Mouse (Mus musculus): ENCODE measurements at regions not wholly inside any gene's neighbourhood (a gene's known extent, or its start where the extent isn't known, plus 50 kb on each side); places are given as distances from the start of the nearest gene placed in this dataset.

DNA sequence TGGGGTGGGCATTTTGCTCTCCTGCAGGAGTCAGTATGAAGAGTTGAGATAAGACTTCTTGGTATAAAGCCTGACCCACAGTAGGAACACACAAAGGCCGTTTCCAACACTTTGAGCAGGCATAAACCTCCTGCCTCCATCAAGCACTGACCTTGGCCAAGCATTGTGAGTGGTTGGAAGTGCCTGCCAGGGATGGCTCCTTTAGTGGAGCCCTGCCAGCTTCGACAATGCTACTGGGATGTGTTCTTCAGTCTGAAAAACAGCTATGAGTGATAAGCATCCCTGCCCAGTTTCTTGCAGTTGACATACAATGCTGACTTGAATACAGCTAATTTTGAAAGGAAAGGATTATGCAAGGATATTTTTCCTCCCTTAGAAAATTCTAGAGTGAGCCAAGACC is 644.6 kb upstream of the Vstm2b start:
- Histone ChIP-seq H3K27ac (ENCODE audit: insufficient read depth, low read depth, low read length, poor library complexity, severe bottlenecking) (no peak overlapping the region), H3K4me3 (ENCODE audit: insufficient read depth in 1 of 2, low read depth in 1 of 2, low read length in 2 of 2, poor library complexity in 1 of 2, severe bottlenecking in 1 of 2) (no peak overlapping the region), H3K4me1 (ENCODE audit: control insufficient read depth in 2 of 2, insufficient read depth in 2 of 2, low read length in 2 of 2, poor library complexity in 1 of 2) (no peaks in the 10 kb centered on the region), H3K36me3 (ENCODE audit: control insufficient read depth, insufficient read depth, low read length, poor library complexity, severe bottlenecking) (no peaks in the 10 kb centered on the region), H3K9me3 (ENCODE audit: control insufficient read depth, insufficient read depth, low read depth, low read length) (no peaks in the 10 kb centered on the region), H3K9ac (ENCODE audit: insufficient read depth, low read depth, low read length, poor library complexity, severe bottlenecking) (no peak overlapping the region)
- in situ Hi-C loops (cut with MboI; ENCODE audit: low sequenced_read_pairs in 2 of 2, unreplicated experiment in 2 of 2): no loop called here
- no peak for DNase-seq (ENCODE audit: low read depth, low spot score)
- TF ChIP-seq ZNF384 (IDR thresholded peaks at IDR 0.05; ENCODE audit: low read depth, low read length) (no peak), HCFC1 (IDR thresholded peaks at IDR 0.05; ENCODE audit: borderline replicate concordance, insufficient read depth, low read length) (no peak), ZC3H11A (IDR thresholded peaks at IDR 0.05; ENCODE audit: borderline replicate concordance, low read depth, low read length) (no peak), MAFK (IDR thresholded peaks at IDR 0.05; ENCODE audit: insufficient read depth, low read depth, low read length) (no peak), CHD2 (IDR thresholded peaks at IDR 0.05; ENCODE audit: low read depth, low read length) (no peak)

DNA sequence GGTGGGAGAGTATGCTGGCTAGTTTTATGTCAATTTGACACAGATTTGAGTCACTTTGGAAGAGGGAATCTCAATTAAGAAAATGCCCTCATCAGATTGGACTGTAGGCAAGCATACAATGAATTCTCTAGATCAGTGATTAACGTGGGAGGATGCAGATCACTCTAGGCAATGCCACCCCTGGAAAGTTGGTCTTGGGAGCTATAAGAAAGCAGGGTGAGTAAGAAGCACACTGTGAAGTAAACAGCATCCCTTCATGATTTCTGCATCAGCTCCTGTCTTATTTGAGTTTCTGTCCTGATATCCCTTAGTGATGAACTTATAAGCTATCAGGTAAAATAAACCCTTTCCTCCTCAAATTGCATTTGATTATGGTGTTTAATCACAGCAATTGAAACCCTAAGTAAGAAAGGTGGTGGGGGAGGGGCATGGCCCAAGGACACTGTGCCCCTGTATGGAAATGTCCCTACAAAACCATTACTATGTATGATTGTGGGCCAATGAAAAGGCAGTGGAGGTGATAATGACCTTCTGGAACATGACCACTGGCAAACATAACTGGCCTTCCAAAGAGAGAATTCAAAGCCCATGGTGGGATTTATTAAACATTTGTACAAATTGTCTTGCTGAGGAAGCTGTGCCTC is 640.3 kb upstream of the Vstm2b start:
- no peak for TF ChIP-seq HCFC1 (IDR thresholded peaks at IDR 0.05; ENCODE audit: borderline replicate concordance, insufficient read depth, low read length)
- TF ChIP-seq ZNF384 (IDR thresholded peaks at IDR 0.05; ENCODE audit: low read depth, low read length): no peak
- TF ChIP-seq CHD2 (IDR thresholded peaks at IDR 0.05; ENCODE audit: low read depth, low read length): no peak
- TF ChIP-seq ZC3H11A (IDR thresholded peaks at IDR 0.05; ENCODE audit: borderline replicate concordance, low read depth, low read length): no peak
- no peak for TF ChIP-seq MAFK (IDR thresholded peaks at IDR 0.05; ENCODE audit: insufficient read depth, low read depth, low read length)
- in situ Hi-C loops (cut with MboI; ENCODE audit: low sequenced_read_pairs in 2 of 2, unreplicated experiment in 2 of 2): no loop called here
- Histone ChIP-seq H3K4me1 (ENCODE audit: control insufficient read depth in 2 of 2, insufficient read depth in 2 of 2, low read length in 2 of 2, poor library complexity in 1 of 2) (no peaks in the 10 kb centered on the region), H3K9me3 (ENCODE audit: control insufficient read depth, insufficient read depth, low read depth, low read length) (no peaks in the 10 kb centered on the region), H3K27ac (ENCODE audit: insufficient read depth, low read depth, low read length, poor library complexity, severe bottlenecking) (no peak overlapping the region), H3K4me3 (ENCODE audit: insufficient read depth in 1 of 2, low read depth in 1 of 2, low read length in 2 of 2, poor library complexity in 1 of 2, severe bottlenecking in 1 of 2) (no peak overlapping the region), H3K9ac (ENCODE audit: insufficient read depth, low read depth, low read length, poor library complexity, severe bottlenecking) (no peak overlapping the region), H3K36me3 (ENCODE audit: control insufficient read depth, insufficient read depth, low read length, poor library complexity, severe bottlenecking) (no peaks in the 10 kb centered on the region)
- DNase-seq (ENCODE audit: low read depth, low spot score): no peak

DNA sequence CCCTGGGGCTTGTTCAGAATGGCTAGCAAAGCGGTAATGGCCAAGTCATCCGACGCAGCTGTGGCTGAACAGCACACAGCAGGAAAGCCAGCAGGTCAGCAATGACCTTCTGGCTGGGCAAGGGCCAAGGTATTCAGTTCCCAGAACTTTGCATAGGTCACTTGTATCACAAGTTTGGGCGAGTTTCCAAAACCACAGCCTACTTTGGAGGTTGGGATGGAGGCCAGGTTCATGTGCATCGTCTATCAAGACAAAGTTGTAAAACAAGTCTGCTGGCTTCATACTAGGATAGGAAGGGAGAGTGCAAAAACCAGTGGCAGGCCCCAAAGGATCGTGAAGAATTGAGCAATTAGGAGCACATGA is 639.8 kb upstream of the Vstm2b start:
- no peak overlapping the region for H3K4me3 ChIP-seq (ENCODE audit: insufficient read depth in 1 of 2, low read depth in 1 of 2, low read length in 2 of 2, poor library complexity in 1 of 2, severe bottlenecking in 1 of 2)

DNA sequence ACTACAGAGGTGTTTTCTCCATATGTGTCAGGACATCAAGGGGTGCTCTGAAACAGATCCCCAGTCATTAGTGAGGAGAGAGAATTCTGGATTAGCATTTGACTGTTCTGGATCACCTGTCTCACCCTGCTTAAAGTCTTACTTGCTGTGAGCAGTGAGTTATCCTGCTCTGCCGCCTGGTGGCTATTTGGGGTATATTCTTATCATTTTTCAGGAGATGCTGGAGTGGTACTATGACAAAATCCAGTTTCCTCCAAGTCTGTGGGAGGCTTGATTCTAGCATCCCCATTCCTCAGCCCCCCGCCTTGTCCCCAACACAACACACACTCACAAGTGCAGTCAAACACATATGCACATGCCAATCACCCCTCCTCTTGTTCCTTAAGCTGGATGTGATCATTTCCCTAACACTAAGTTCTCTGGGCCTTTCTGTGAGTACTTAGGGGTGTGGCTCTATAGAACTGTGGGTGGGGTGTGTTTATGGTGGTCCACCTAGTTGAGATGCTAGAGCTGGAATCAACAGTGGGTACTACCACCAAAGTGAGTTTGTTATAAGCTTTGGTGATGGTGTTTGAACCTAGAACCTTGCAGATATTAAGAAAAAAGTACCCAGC is 624.6 kb upstream of the Vstm2b start:
- TF ChIP-seq MAFK (IDR thresholded peaks at IDR 0.05; ENCODE audit: insufficient read depth, low read depth, low read length) (no peak), ZC3H11A (IDR thresholded peaks at IDR 0.05; ENCODE audit: borderline replicate concordance, low read depth, low read length) (peak; percentile 83), HCFC1 (IDR thresholded peaks at IDR 0.05; ENCODE audit: borderline replicate concordance, insufficient read depth, low read length) (no peak)
- H3K36me3 ChIP-seq (ENCODE audit: control insufficient read depth, insufficient read depth, low read length, poor library complexity, severe bottlenecking): no peaks in the 10 kb centered on the region
- no peak overlapping the region for H3K4me3 ChIP-seq (ENCODE audit: insufficient read depth in 1 of 2, low read depth in 1 of 2, low read length in 2 of 2, poor library complexity in 1 of 2, severe bottlenecking in 1 of 2)
- in situ Hi-C loops (cut with MboI; ENCODE audit: low sequenced_read_pairs in 2 of 2, unreplicated experiment in 2 of 2): loop anchor here in 1 of 2 experiments (10.0 kb wide), 1 partner anchor 199 kb away; no protein-coding TSS in a partner anchor
- no peak overlapping the region for H3K9ac ChIP-seq (ENCODE audit: insufficient read depth, low read depth, low read length, poor library complexity, severe bottlenecking)
- DNase-seq (ENCODE audit: low read depth, low spot score): peak; percentile 38
- H3K27ac ChIP-seq (ENCODE audit: insufficient read depth, low read depth, low read length, poor library complexity, severe bottlenecking): peak overlapping the region; percentile 53; the same call in 1 of the 2 replicates
- H3K9me3 ChIP-seq (ENCODE audit: control insufficient read depth, insufficient read depth, low read depth, low read length): no peaks in the 10 kb centered on the region
- H3K4me1 ChIP-seq (ENCODE audit: control insufficient read depth in 2 of 2, insufficient read depth in 2 of 2, low read length in 2 of 2, poor library complexity in 1 of 2): no peaks in the 10 kb centered on the region

More for the DNA sequence above, 639.8 kb upstream of the Vstm2b start:
- Histone ChIP-seq H3K36me3 (ENCODE audit: control insufficient read depth, insufficient read depth, low read length, poor library complexity, severe bottlenecking) (no peaks in the 10 kb centered on the region), H3K27ac (ENCODE audit: insufficient read depth, low read depth, low read length, poor library complexity, severe bottlenecking) (no peak overlapping the region), H3K9ac (ENCODE audit: insufficient read depth, low read depth, low read length, poor library complexity, severe bottlenecking) (no peak overlapping the region), H3K9me3 (ENCODE audit: control insufficient read depth, insufficient read depth, low read depth, low read length) (no peaks in the 10 kb centered on the region), H3K4me1 (ENCODE audit: control insufficient read depth in 2 of 2, insufficient read depth in 2 of 2, low read length in 2 of 2, poor library complexity in 1 of 2) (no peaks in the 10 kb centered on the region)
- in situ Hi-C loops (cut with MboI; ENCODE audit: low sequenced_read_pairs in 2 of 2, unreplicated experiment in 2 of 2): no loop called here
- TF ChIP-seq CHD2 (IDR thresholded peaks at IDR 0.05; ENCODE audit: low read depth, low read length): no peak
- TF ChIP-seq HCFC1 (IDR thresholded peaks at IDR 0.05; ENCODE audit: borderline replicate concordance, insufficient read depth, low read length): no peak
- TF ChIP-seq ZC3H11A (IDR thresholded peaks at IDR 0.05; ENCODE audit: borderline replicate concordance, low read depth, low read length): no peak
- no peak for TF ChIP-seq ZNF384 (IDR thresholded peaks at IDR 0.05; ENCODE audit: low read depth, low read length)
- TF ChIP-seq MAFK (IDR thresholded peaks at IDR 0.05; ENCODE audit: insufficient read depth, low read depth, low read length): no peak
- no peak for DNase-seq (ENCODE audit: low read depth, low spot score)
